Mouse (Mus musculus) hindbrain, embryonic 10.5 days (tissue): ENCODE data around the gene Fsd2. TPM values are rescaled to one million over a fixed set of nuclear protein-coding genes. Genes with fewer than 3 reads are reported as not detected.

Experiments
- DNase-seq: peaks from one replicate; pipeline ENCODE4 v3.0.0-alpha.2; 2017; ENCODE audit warnings: low spot score
- H3K27ac ChIP-seq: fragments of 300-500 bp; sonication (generic); 2 replicates; pipeline ENCODE4 v1.5.1; 2016; ENCODE audit warnings: mild to moderate bottlenecking, moderate library complexity
- H3K27me3 ChIP-seq: fragments of 300-500 bp; sonication (generic); 2 replicates; pipeline ENCODE4 v1.6.1; 2016; ENCODE audit warnings: mild to moderate bottlenecking; ENCODE audit not compliant: poor library complexity, insufficient read depth, severe bottlenecking
- H3K36me3 ChIP-seq: fragments of 300-500 bp; sonication (generic); 2 replicates; pipeline ENCODE4 v1.6.1; 2016; ENCODE audit warnings: mild to moderate bottlenecking, moderate library complexity
- H3K4me1 ChIP-seq: fragments of 300-500 bp; sonication (generic); replicated peaks from 2 replicates; pipeline ENCODE4 v1.6.1; 2016; ENCODE audit warnings: mild to moderate bottlenecking
- H3K4me3 ChIP-seq: fragments of 300-500 bp; sonication (generic); 2 replicates; pipeline ENCODE4 v1.5.1; 2016; ENCODE audit warnings: mild to moderate bottlenecking, moderate library complexity
- H3K9me3 ChIP-seq: fragments of 300-500 bp; sonication (generic); 2 replicates; pipeline ENCODE4 v1.6.1; 2016; ENCODE audit warnings: mild to moderate bottlenecking, moderate library complexity
- WGBS: fragments of 180-500 bp; shearing (Covaris S2); methylation state at CpG from one replicate; pipeline ENCODE4 v1.1.7; 2016; 5-methylcytosine and 5-hydroxymethylcytosine counted together
- polyA plus RNA-seq: library from polyadenylated mRNA; unstranded; fragments of >200 nt; fragmentation: Nextera tagmentation; extraction: Ambion mirVana; gene quantifications from 2 replicates; pipeline ENCODE4 v1.2.1, GENCODE M21; 2016

The Fsd2 gene
- polyA plus RNA-seq, 1 experiment from 2014 or later: 0.54 TPM

- H3K9me3 ChIP-seq: no peaks in the 10 kb centered on the region
- H3K4me1 ChIP-seq: peaks cover 19% of the 10 kb centered on the region
- H3K27me3 ChIP-seq: no peaks in the 10 kb centered on the region; the same call in none of the 2 replicates
- peak overlapping the region; percentile 93; the same call in 1 of the 2 replicates for H3K27ac ChIP-seq
- DNase-seq: no peak
- peak overlapping the region; percentile 83 for H3K4me3 ChIP-seq
- 5% methylated on average over 5 of the region's 5 CpGs for WGBS
- peaks cover 10% of the 10 kb centered on the region; the same call in 1 of the 2 replicates for H3K36me3 ChIP-seq
Measured at GRCm38 (mm10) chr7:81570752-81571107, 4.0 kb upstream of the Fsd2 start.

- H3K4me1 ChIP-seq: peaks cover 24% of the 10 kb centered on the region
Measured at GRCm38 (mm10) chr7:81570271-81570670, 3.5 kb upstream of the Fsd2 start.

DNA sequence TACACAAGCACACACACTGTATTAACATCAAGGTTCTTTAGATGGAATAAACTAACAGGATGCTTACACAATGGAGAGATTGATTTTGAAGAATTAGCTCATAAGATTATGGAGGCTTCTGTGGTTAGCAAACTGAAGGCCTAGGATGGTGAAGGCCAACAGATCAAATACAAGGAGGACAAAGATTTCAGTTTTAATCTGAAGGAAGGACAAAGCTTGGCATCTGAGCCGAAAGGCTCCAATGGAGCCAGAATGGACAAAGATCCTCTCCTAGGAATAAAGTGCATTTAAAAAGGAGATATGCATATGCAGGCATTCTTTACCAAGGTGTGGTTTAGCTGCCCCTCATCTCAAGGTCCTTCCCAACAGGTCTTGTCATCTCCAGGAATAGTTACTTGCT lies 3.1 kb upstream of the Fsd2 start:
- no peaks in the 10 kb centered on the region; the same call in none of the 2 replicates for H3K27me3 ChIP-seq
- 98% methylated on average over 1 of the region's 1 CpGs for WGBS
- no peaks in the 10 kb centered on the region for H3K9me3 ChIP-seq

More at GRCm38 (mm10) chr7:81570271-81570670, 3.5 kb upstream of the Fsd2 start:
- 91% methylated on average over 3 of the region's 3 CpGs for WGBS
- no peak for DNase-seq
- peaks cover 5% of the 10 kb centered on the region; the same call in 1 of the 2 replicates for H3K36me3 ChIP-seq
- no peaks in the 10 kb centered on the region for H3K9me3 ChIP-seq
- no peak overlapping the region for H3K4me3 ChIP-seq
- H3K27me3 ChIP-seq: no peaks in the 10 kb centered on the region; the same call in none of the 2 replicates
- no peak overlapping the region for H3K27ac ChIP-seq

GRCm38 (mm10) chr7:81567396-81567795 lies 652 bp upstream of the Fsd2 start:
- no peaks in the 10 kb centered on the region for H3K9me3 ChIP-seq
- peaks cover 20% of the 10 kb centered on the region for H3K4me1 ChIP-seq
- no peaks in the 10 kb centered on the region for H3K36me3 ChIP-seq
- no peak overlapping the region for H3K4me3 ChIP-seq
- no peaks in the 10 kb centered on the region; the same call in 1 of the 2 replicates for H3K27me3 ChIP-seq
- H3K27ac ChIP-seq: no peak overlapping the region
- DNase-seq: no peak
- 92% methylated on average over 5 of the region's 5 CpGs for WGBS

More for the DNA sequence above, 3.1 kb upstream of the Fsd2 start:
- H3K4me3 ChIP-seq: no peak overlapping the region
- no peak for DNase-seq
- peaks cover under 1% of the 10 kb centered on the region; the same call in 1 of the 2 replicates for H3K36me3 ChIP-seq
- no peak overlapping the region for H3K27ac ChIP-seq
- peaks cover 25% of the 10 kb centered on the region for H3K4me1 ChIP-seq

- DNase-seq: no peak
- Histone ChIP-seq H3K36me3 (no peaks in the 10 kb centered on the region), H3K4me3 (no peak overlapping the region), H3K9me3 (no peaks in the 10 kb centered on the region), H3K27me3 (no peaks in the 10 kb centered on the region; the same call in 1 of the 2 replicates), H3K4me1 (peaks cover 10% of the 10 kb centered on the region; the same call in 1 of the 2 replicates), H3K27ac (no peak overlapping the region)
- WGBS: 88% methylated on average over 4 of the region's 4 CpGs
Measured at GRCm38 (mm10) chr7:81566332-81566731, 412 bp downstream of the Fsd2 start.

DNA sequence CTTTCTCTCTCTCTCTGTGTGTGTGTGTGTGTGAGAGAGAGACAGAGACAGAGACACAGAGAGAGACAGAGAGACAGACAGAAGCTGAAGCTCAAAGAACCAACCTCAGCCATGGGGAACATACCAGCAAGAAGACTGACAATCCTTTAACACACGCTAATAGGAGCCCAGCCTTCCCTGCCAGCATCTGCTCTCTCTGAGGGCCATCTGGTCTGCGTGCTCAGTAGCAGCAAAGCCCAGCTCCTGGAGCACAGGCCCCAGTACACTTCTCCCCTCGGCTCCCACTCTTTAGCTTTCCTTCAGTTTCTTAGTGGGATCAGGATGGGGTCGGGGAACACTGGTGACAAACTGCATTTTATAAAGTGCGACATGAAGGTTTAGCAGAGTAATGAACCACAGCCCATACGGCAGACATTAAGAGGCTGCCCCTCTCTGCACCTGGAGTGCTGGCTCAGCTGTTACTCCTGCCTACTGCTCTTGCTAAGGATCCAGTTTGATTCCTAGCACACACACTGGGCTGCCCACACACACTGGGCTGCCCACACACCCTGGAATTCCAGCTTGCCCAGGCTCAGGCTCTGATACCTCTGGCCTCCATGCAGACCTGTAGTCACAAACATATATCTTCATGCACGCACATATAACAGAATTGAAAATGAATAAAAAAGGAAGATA lies 1.2 kb downstream of the Fsd2 start:
- Histone ChIP-seq H3K27ac (peak overlapping the region; percentile 45; the same call in 1 of the 2 replicates), H3K36me3 (no peaks in the 10 kb centered on the region), H3K9me3 (no peaks in the 10 kb centered on the region), H3K4me3 (no peak overlapping the region), H3K4me1 (peaks cover 11% of the 10 kb centered on the region; the same call in 1 of the 2 replicates), H3K27me3 (no peaks in the 10 kb centered on the region; the same call in 1 of the 2 replicates)
- peak; percentile 22 for DNase-seq
- 65% methylated on average over 7 of the region's 7 CpGs for WGBS

DNA sequence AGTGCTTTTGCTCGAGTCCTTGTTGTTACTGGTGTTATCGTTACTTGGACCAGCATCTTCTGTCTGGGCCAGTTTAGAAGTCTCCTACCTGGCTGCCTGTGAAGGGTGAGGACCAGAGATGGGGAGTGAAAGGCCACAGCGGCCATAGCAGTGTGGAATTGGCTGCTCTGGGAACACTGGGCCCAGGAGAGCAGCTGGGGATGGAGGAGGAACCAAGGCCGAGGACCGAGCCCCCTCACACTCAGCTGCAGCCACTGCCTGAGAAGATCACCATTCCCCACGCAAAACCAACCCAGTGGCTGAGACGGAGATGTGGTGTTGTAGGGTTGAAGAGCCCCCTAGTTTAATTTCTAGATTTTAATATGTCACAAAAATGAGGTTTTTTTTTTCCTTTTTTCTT lies 2.0 kb downstream of the Fsd2 start:
- Histone ChIP-seq H3K4me1 (peaks cover 15% of the 10 kb centered on the region; the same call in 1 of the 2 replicates), H3K27ac (peak overlapping the region; percentile 42; the same call in 1 of the 2 replicates), H3K9me3 (no peaks in the 10 kb centered on the region), H3K27me3 (no peaks in the 10 kb centered on the region; the same call in 1 of the 2 replicates), H3K4me3 (no peak overlapping the region), H3K36me3 (no peaks in the 10 kb centered on the region)
- DNase-seq: no peak
- WGBS: 77% methylated on average over 7 of the region's 7 CpGs

DNA sequence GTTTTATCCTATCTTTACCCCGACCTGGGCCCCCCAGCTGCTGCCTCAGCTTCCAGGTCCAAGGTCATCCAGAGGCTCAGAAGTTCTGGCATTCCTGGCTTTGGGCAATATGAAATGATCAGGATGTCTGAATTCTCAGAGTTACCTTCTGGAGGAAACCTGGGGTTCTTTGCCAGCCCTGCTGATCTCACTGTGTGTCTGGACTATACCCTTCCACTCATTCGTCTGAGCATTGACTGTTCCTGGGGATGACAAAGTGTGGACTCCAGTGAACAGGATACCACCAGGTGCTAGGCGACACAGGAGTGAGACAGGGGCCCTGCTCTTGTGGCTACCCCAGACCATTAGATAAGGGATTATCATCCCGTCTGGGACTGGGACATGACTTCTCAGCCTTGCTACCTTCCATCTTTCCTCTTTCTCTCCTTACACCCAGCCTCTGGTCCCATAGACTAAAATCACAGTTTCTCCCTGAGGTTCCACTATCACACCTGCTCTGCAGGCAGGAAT lies 3.2 kb downstream of the Fsd2 start:
- H3K4me1 ChIP-seq: peaks cover 15% of the 10 kb centered on the region; the same call in 1 of the 2 replicates
- H3K36me3 ChIP-seq: no peaks in the 10 kb centered on the region
- no peak overlapping the region for H3K27ac ChIP-seq
- no peaks in the 10 kb centered on the region; the same call in 1 of the 2 replicates for H3K27me3 ChIP-seq
- no peaks in the 10 kb centered on the region for H3K9me3 ChIP-seq
- 81% methylated on average over 4 of the region's 4 CpGs for WGBS
- H3K4me3 ChIP-seq: no peak overlapping the region
- DNase-seq: no peak

GRCm38 (mm10) chr7:81561211-81561610 lies 5.5 kb downstream of the Fsd2 start:
- H3K27ac ChIP-seq: no peak overlapping the region
- H3K4me3 ChIP-seq: no peak overlapping the region
- H3K36me3 ChIP-seq: no peaks in the 10 kb centered on the region
- DNase-seq: no peak
- 87% methylated on average over 5 of the region's 5 CpGs for WGBS
- no peaks in the 10 kb centered on the region for H3K9me3 ChIP-seq
- peaks cover 11% of the 10 kb centered on the region; the same call in 1 of the 2 replicates for H3K4me1 ChIP-seq
- H3K27me3 ChIP-seq: no peaks in the 10 kb centered on the region

- Histone ChIP-seq H3K9me3 (no peaks in the 10 kb centered on the region), H3K27ac (peak overlapping the region; percentile 37; the same call in 1 of the 2 replicates), H3K4me1 (peaks cover 7% of the 10 kb centered on the region; the same call in 1 of the 2 replicates), H3K4me3 (no peak overlapping the region), H3K27me3 (no peaks in the 10 kb centered on the region), H3K36me3 (no peaks in the 10 kb centered on the region)
- DNase-seq: no peak
- 78% methylated on average over 8 of the region's 8 CpGs for WGBS
Measured at GRCm38 (mm10) chr7:81560101-81561049, 6.4 kb downstream of the Fsd2 start.

GRCm38 (mm10) chr7:81559231-81559980 lies 7.3 kb downstream of the Fsd2 start:
- DNase-seq: no peak
- WGBS: 85% methylated on average over 14 of the region's 14 CpGs
- peak overlapping the region; percentile 37 for H3K27ac ChIP-seq

GRCm38 (mm10) chr7:81557985-81558360 lies 8.8 kb downstream of the Fsd2 start:
- 68% methylated on average over 4 of the region's 4 CpGs for whole genome bisulfite sequencing
- Histone ChIP-seq H3K27ac (no peak overlapping the region), H3K4me3 (no peak overlapping the region), H3K9me3 (no peaks in the 10 kb centered on the region), H3K27me3 (no peaks in the 10 kb centered on the region), H3K36me3 (no peaks in the 10 kb centered on the region), H3K4me1 (peaks cover 5% of the 10 kb centered on the region; the same call in 1 of the 2 replicates)
- no peak for DNase-seq

More at GRCm38 (mm10) chr7:81559231-81559980, 7.3 kb downstream of the Fsd2 start:
- H3K36me3 ChIP-seq: no peaks in the 10 kb centered on the region
- no peaks in the 10 kb centered on the region for H3K27me3 ChIP-seq
- H3K9me3 ChIP-seq: no peaks in the 10 kb centered on the region
- no peak overlapping the region for H3K4me3 ChIP-seq
- H3K4me1 ChIP-seq: peaks cover 5% of the 10 kb centered on the region; the same call in 1 of the 2 replicates
